Mouse (Mus musculus) kidney, adult 2 months (tissue): ENCODE data around the gene Cst3. TPM values are rescaled to one million over a fixed set of nuclear protein-coding genes. Genes with fewer than 3 reads are reported as not detected.

ENCODE experiments used
- DNase-seq: peaks from one replicate; pipeline ENCODE4 v3.0.0; 2021
- H3K27ac ChIP-seq: fragments of 200-500 bp; 2 replicates; pipeline ENCODE4 v1.5.1; 2012; ENCODE audit warnings: low read depth, low read length, control low read depth, inconsistent platforms; ENCODE audit not compliant: insufficient read depth
- H3K27me3 ChIP-seq: fragments of 200-500 bp; replicated peaks from 2 replicates; pipeline ENCODE4 v1.6.1; 2012; ENCODE audit warnings: mild to moderate bottlenecking, moderate library complexity, low read length, inconsistent platforms; ENCODE audit not compliant: control insufficient read depth, insufficient read depth
- H3K36me3 ChIP-seq: fragments of 200-500 bp; 2 replicates; pipeline ENCODE4 v1.6.1; 2012; ENCODE audit warnings: mild to moderate bottlenecking, moderate library complexity, low read length, inconsistent platforms; ENCODE audit not compliant: control insufficient read depth, insufficient read depth
- H3K4me1 ChIP-seq: fragments of 200-500 bp; 2 replicates; pipeline ENCODE4 v1.6.1; 2011; ENCODE audit warnings: low read length; ENCODE audit not compliant: control insufficient read depth, insufficient read depth
- H3K4me3 ChIP-seq: fragments of 200-500 bp; 2 replicates; pipeline ENCODE4 v1.5.1; 2011; ENCODE audit warnings: mild to moderate bottlenecking, low read depth, low read length, control low read depth; ENCODE audit not compliant: insufficient read depth
- CTCF ChIP-seq: fragments of 200-500 bp; conservative IDR thresholded peaks from 2 replicates; pipeline ENCODE4 v1.5.1; 2011; ENCODE audit warnings: low read depth, mild to moderate bottlenecking, control low read depth, low read length, moderate library complexity, mixed read lengths; ENCODE audit not compliant: insufficient read depth, insufficient read length
- POLR2A ChIP-seq: fragments of 200-500 bp; IDR thresholded peaks from one replicate; pipeline ENCODE4 v1.6.1; 2011; ENCODE audit warnings: low read depth, low read length, control low read depth
- WGBS: fragments of 180-500 bp; shearing (Covaris S2); methylation state at CpG from one replicate; pipeline ENCODE4 v1.1.7; 2018; 5-methylcytosine and 5-hydroxymethylcytosine counted together
- polyA plus RNA-seq: library from polyadenylated mRNA; depleted of rRNA; stranded (reverse); fragments of >200 nt; gene quantifications from 2 replicates; pipeline ENCODE4 v1.2.3, GENCODE M21; 2012

Cst3 gene
- polyA plus RNA-seq, 1 experiment: 1,101 TPM

DNA sequence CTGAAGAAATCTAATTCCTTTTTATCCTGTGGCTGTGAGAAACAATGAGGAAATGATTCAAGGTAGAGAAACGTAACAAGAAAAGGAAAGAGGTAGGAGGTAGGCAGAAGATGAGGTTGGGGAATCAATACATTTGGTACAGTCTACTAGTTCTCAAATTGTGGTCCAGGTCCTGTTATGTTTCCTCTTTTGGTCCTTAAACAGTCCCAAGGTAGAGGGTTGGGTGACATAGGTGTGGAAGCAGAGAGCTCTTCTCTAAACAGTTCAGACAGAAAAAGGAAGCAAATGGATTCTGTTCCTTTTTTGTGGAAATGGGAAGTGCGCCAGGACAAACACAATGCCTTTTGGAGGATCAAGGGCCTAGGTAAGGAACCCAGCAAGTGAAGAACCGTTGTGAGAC, 13.4 kb upstream of the Cst3 start:
- H3K4me3 ChIP-seq: no peak overlapping the region
- 80% methylated on average over 3 of the region's 3 CpGs for WGBS
- no peak overlapping the region for H3K27ac ChIP-seq
- no peaks in the 10 kb centered on the region for H3K27me3 ChIP-seq
- no peaks in the 10 kb centered on the region for H3K36me3 ChIP-seq
- H3K4me1 ChIP-seq: no peaks in the 10 kb centered on the region
- DNase-seq: no peak
- TF ChIP-seq CTCF: no peak
- TF ChIP-seq POLR2A: no peak

DNA sequence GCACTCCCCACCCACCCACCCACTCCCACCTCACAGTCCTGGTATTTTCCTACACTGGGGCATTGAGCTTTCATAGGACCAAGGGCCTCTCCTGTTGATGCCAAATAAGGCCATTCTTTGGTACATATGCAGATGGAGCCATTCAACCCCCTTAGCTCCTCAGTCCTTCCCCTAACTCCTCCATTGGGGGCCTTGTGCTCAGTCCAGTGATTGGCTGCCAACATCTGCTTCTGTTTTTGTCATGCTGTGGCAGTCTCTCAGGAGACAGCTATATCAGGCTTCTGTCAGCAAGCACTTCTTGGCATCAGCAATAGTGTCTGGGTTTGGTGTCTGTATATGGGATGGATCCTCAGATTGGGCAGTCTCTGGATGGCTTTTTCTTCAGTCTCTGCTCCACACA, 9.2 kb upstream of the Cst3 start:
- Histone ChIP-seq H3K27ac (no peak overlapping the region), H3K4me1 (no peaks in the 10 kb centered on the region), H3K36me3 (no peaks in the 10 kb centered on the region), H3K27me3 (no peaks in the 10 kb centered on the region), H3K4me3 (no peak overlapping the region)
- DNase-seq: no peak
- TF ChIP-seq CTCF (no peak), POLR2A (no peak)

DNA sequence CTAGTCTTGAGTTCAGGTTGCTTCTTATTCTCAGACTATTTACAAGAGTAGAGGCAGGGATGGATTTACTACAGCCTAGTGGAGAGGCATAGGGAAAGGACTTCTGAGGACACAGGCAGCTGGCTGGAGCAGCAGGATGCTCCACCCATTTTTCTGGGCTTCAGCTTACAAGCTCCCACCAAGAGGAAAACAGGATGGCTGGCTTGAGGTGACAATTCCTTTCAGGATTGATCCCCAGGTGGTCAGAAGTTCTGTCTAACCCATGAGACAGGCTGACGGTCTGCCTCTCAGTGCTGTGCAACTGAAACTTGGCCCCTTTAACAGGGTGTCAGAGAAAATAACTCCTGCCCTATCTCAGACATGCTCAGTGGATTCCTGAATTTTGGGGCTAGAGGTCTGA, 3.7 kb upstream of the Cst3 start:
- Histone ChIP-seq H3K36me3 (no peaks in the 10 kb centered on the region), H3K4me3 (no peak overlapping the region)
- DNase-seq: peak; percentile 68

DNA sequence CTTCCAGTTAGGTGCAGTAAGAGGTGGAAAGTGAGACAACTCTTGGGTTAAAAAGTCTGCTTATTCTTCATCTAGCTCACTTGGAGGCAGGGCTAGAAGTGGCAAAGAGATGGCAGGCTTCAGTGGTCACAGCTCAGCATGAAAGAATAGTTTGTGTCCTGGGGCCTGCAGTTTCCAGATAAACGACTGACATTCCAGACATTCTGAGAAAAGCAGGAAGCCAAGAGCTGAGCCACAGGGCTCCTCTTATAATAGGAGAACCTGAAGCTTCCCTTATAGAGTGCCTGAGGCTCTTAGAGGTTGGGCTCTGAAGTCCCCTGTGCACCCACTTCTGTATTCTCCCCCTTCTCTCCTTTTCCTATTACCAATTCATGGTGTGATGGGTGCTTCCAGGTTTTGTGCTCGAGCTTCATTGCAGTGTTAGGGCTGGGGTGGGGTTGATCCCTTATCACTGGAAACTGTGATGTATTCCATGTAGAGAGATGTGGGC, 3.2 kb upstream of the Cst3 start:
- Histone ChIP-seq H3K4me3 (no peak overlapping the region), H3K36me3 (no peaks in the 10 kb centered on the region), H3K27me3 (no peaks in the 10 kb centered on the region), H3K4me1 (peaks cover 16% of the 10 kb centered on the region), H3K27ac (peak overlapping the region; percentile 88)
- DNase-seq: peak; percentile 38
- no peak for TF ChIP-seq POLR2A
- no peak for TF ChIP-seq CTCF
- WGBS: 10% methylated on average over 2 of the region's 2 CpGs

More for the DNA sequence above, 3.7 kb upstream of the Cst3 start:
- Histone ChIP-seq H3K27me3 (no peaks in the 10 kb centered on the region), H3K4me1 (peaks cover 14% of the 10 kb centered on the region), H3K27ac (peak overlapping the region; percentile 88)
- no peak for TF ChIP-seq CTCF
- no peak for TF ChIP-seq POLR2A
- 63% methylated on average over 1 of the region's 1 CpGs for WGBS

DNA sequence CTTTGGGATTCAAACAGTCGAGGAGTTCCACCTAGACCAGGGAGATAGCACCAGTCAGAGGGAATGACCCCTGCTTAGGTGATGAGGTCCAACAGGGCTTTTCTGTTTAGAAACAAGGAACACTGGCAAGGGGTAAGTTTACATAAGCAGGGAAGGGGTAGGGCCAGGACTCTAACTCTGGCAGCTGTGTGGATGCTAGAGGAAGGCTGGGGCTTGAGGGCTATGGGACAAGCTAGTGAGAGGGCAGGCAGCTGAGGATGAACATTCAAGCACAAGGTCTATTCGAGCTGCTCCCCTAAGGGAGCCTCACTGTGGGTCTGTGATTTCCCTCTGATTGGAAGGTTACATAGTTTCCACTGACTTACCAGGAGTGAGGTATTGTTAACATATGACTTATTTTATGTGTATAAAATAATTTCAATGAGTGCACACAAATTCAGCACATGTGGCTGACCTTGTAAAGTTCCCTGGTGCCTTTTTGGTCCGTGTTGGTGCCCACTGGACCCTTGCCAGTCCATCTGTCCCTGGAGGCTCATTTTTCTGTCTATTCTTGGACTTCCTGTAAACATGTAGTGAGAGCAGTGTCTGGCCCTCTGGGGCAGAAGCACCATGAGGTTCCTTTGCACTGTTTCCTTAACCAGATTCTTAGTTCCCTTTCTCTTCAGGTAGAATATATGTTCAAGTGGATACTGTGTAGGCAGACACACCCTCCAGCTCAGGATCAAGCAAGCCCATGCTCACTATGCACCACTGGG, 1.7 kb upstream of the Cst3 start:
- Histone ChIP-seq H3K27ac (peak overlapping the region; percentile 21), H3K4me3 (no peak overlapping the region), H3K4me1 (peaks cover 16% of the 10 kb centered on the region), H3K36me3 (no peaks in the 10 kb centered on the region), H3K27me3 (no peaks in the 10 kb centered on the region)
- peak; percentile 79 for DNase-seq
- WGBS: 42% methylated on average over 3 of the region's 3 CpGs
- TF ChIP-seq POLR2A (no peak), CTCF (no peak)

DNA sequence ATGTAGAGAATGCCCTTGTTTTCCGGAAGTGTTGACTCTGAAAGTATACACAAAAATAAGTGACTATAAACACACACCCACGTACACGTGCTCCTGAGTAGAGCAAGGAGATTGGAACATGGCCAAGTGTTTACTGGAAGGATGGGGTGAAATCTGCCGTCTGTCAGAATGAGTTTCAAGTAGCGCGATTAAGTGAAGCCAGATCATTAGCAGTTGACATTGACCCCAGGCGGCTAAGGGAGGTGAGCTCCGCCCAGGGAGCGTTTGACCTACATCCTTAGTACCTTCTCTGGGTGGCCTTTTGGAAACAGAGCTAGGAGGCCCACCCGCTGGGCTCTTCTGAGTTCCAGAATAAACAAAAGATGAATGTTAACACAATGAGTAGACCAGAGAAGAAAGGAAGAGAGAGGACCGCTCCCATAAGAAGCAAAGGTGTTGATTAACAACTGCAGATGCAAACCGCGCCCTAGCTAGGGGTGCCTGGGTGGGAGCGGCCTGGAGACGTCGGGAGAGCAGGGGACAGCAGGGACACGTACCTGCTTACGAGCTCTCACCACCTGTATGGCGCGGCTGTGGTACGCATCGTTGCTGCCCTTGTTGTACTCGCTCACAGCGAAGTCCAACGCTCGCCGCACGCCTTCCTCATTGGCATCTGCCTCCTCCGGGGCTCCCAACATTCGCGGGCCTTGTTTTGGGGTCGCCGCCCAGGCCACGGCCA, 716 bp downstream of the Cst3 start:
- DNase-seq: peak; percentile 59
- H3K27ac ChIP-seq: peak overlapping the region; percentile 72
- H3K4me3 ChIP-seq: peak overlapping the region; percentile 85
- no peak for TF ChIP-seq CTCF
- TF ChIP-seq POLR2A: no peak
- H3K36me3 ChIP-seq: no peaks in the 10 kb centered on the region; the same call in 1 of the 2 replicates
- WGBS: under 1% methylated on average over 34 of the region's 34 CpGs
- H3K27me3 ChIP-seq: no peaks in the 10 kb centered on the region
- peaks cover 16% of the 10 kb centered on the region for H3K4me1 ChIP-seq

DNA sequence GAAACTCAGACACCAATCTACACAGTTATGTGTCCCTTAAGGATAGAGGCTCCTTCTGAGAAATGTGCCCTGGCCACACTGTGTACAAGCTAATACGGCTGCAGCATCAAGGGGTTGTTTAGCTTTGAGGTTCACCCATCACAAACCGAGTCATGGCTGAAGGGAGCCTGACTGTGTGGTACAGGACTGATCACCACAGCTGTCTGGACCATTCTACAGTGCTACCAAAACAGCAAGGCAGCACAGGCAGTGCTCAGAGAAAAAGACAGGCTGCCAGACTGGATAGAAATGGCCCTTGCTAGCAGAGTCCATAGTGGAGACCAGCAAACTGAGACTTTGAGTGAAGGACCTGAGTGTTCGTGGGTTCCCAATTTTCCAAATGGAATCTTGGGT, 1.3 kb downstream of the Cst3 start:
- TF ChIP-seq CTCF (no peak), POLR2A (no peak)
- peaks cover 12% of the 10 kb centered on the region for H3K4me1 ChIP-seq
- WGBS: 25% methylated on average over 3 of the region's 3 CpGs
- no peaks in the 10 kb centered on the region; the same call in 1 of the 2 replicates for H3K36me3 ChIP-seq
- H3K27ac ChIP-seq: peak overlapping the region; percentile 72
- H3K4me3 ChIP-seq: peak overlapping the region; percentile 85
- H3K27me3 ChIP-seq: no peaks in the 10 kb centered on the region
- no peak for DNase-seq
